Mouse (Mus musculus) CH12.LX (cell line): ENCODE data around the gene Lta. TPM values are rescaled to one million over a fixed set of nuclear protein-coding genes. Genes with fewer than 3 reads are reported as not detected.

Experiments used
- DNase-seq: peaks from one replicate; pipeline ENCODE4 v3.0.0-alpha.2; 2013; ENCODE audit errors: extremely low read depth
- H3K27ac ChIP-seq: 2 replicates; pipeline ENCODE4 v1.5.1; 2012; ENCODE audit warnings: low read depth, mild to moderate bottlenecking, control low read depth, moderate library complexity; ENCODE audit not compliant: insufficient read depth
- H3K27me3 ChIP-seq: replicated peaks from 2 replicates; pipeline ENCODE3; 2012; ENCODE audit warnings: inconsistent platforms
- H3K36me3 ChIP-seq, 2 experiments: replicated peaks in 1 of 2; 2 replicates each; pipeline versions ENCODE3 to v1.6.1; 2012; ENCODE audit warnings: inconsistent platforms in 1 of 2, low read length in 1 of 2, mild to moderate bottlenecking in 1 of 2, mixed read lengths in 1 of 2, moderate library complexity in 1 of 2; ENCODE audit not compliant: control insufficient read depth in 1 of 2, insufficient read depth in 1 of 2
- H3K4me1 ChIP-seq, 2 experiments: 2 replicates each; pipeline ENCODE4 v1.6.1; 2012; ENCODE audit warnings: inconsistent platforms in 1 of 2, moderate library complexity in 1 of 2; ENCODE audit not compliant: insufficient read depth in 2 of 2, control insufficient read depth in 1 of 2
- H3K4me2 ChIP-seq: 2 replicates; pipeline ENCODE4 v1.6.1; 2012; ENCODE audit warnings: low read depth, mild to moderate bottlenecking, control low read depth; ENCODE audit not compliant: poor library complexity, insufficient read depth, severe bottlenecking
- H3K4me3 ChIP-seq, 3 experiments: fragments of 150-350 bp in 1 of 3; sonication (generic) in 1 of 3; replicated peaks in 1 of 3; 2 replicates each; pipeline versions ENCODE3 to v1.5.1; 2011 to 2012; ENCODE audit warnings: low read depth in 2 of 3, low read length in 2 of 3, mild to moderate bottlenecking in 2 of 3, moderate library complexity in 2 of 3, control low read depth in 1 of 3, improper control_type of control experiment in 1 of 3, inconsistent platforms in 1 of 3, mixed read lengths in 1 of 3; ENCODE audit not compliant: poor library complexity in 1 of 3
- H3K79me2 ChIP-seq: replicated peaks from 2 replicates; pipeline ENCODE4 v1.6.1; 2012; ENCODE audit warnings: mild to moderate bottlenecking, moderate library complexity; ENCODE audit not compliant: control insufficient read depth, poor library complexity, insufficient read depth, severe bottlenecking; ENCODE audit errors: extremely low read depth
- H3K9ac ChIP-seq: 2 replicates; pipeline ENCODE4 v1.6.1; 2012; ENCODE audit warnings: low read depth, mild to moderate bottlenecking, control low read depth, moderate library complexity; ENCODE audit not compliant: insufficient read depth
- H3K9me3 ChIP-seq: replicated peaks from 2 replicates; pipeline ENCODE3; 2012; ENCODE audit warnings: low read length, inconsistent platforms, mixed read lengths
- BHLHE40 ChIP-seq: IDR thresholded peaks from 2 replicates; pipeline ENCODE4 v1.6.1; 2011; ENCODE audit warnings: mild to moderate bottlenecking, low read depth, low read length, improper control_type of control experiment
- CHD1 ChIP-seq: IDR thresholded peaks from 2 replicates; pipeline ENCODE4 v1.6.1; 2012; ENCODE audit warnings: low read depth, low read length, improper control_type of control experiment, inconsistent platforms
- CHD2 ChIP-seq: IDR thresholded peaks from 2 replicates; pipeline ENCODE4 v1.6.1; 2011; ENCODE audit warnings: low read length, improper control_type of control experiment
- CTCF ChIP-seq, 2 experiments: IDR thresholded peaks in 1 of 2; conservative IDR thresholded peaks in 1 of 2; 2 replicates each; pipeline ENCODE4 v1.5.1; 2011 to 2012; ENCODE audit warnings: low read depth in 2 of 2, low read length in 2 of 2, improper control_type of control experiment in 1 of 2, inconsistent platforms in 1 of 2, mild to moderate bottlenecking in 1 of 2, moderate library complexity in 1 of 2
- ELF1 ChIP-seq: IDR thresholded peaks from 2 replicates; pipeline ENCODE4 v1.6.1; 2014; ENCODE audit warnings: low read depth, mild to moderate bottlenecking, inconsistent platforms, low read length, improper control_type of control experiment
- EP300 ChIP-seq: IDR thresholded peaks from 2 replicates; pipeline ENCODE4 v1.6.1; 2011; ENCODE audit warnings: low read length, improper control_type of control experiment
- GABPA ChIP-seq: IDR thresholded peaks from 2 replicates; pipeline ENCODE4 v1.6.1; 2012; ENCODE audit warnings: low read depth, low read length, improper control_type of control experiment, inconsistent platforms; ENCODE audit not compliant: insufficient replicate concordance
- IRF4 ChIP-seq: IDR thresholded peaks from 2 replicates; pipeline ENCODE4 v1.6.1; 2014; ENCODE audit warnings: low read depth, mild to moderate bottlenecking, inconsistent platforms, low read length, improper control_type of control experiment
- JUN ChIP-seq: IDR thresholded peaks from 2 replicates; pipeline ENCODE4 v1.6.1; 2011; ENCODE audit warnings: low read depth, mild to moderate bottlenecking, low read length, improper control_type of control experiment, moderate library complexity; ENCODE audit not compliant: insufficient read depth
- JUND ChIP-seq: conservative IDR thresholded peaks from 2 replicates; pipeline ENCODE4 v1.6.1; 2011; ENCODE audit warnings: low read depth, low read length, improper control_type of control experiment
- MAFK ChIP-seq: IDR thresholded peaks from 2 replicates; pipeline ENCODE4 v1.6.1; 2011; ENCODE audit warnings: low read length, improper control_type of control experiment; ENCODE audit not compliant: insufficient replicate concordance
- MAX ChIP-seq: IDR thresholded peaks from 2 replicates; pipeline ENCODE4 v1.6.1; 2011; ENCODE audit warnings: low read length, improper control_type of control experiment
- MAZ ChIP-seq: IDR thresholded peaks from 2 replicates; pipeline ENCODE4 v1.6.1; 2012; ENCODE audit warnings: low read depth, mild to moderate bottlenecking, inconsistent platforms, low read length, improper control_type of control experiment, moderate library complexity
- MEF2A ChIP-seq: IDR thresholded peaks from 2 replicates; pipeline ENCODE4 v1.6.1; 2014; ENCODE audit warnings: low read depth, mild to moderate bottlenecking, inconsistent platforms, low read length, improper control_type of control experiment, borderline replicate concordance
- MXI1 ChIP-seq: IDR thresholded peaks from 2 replicates; pipeline ENCODE4 v1.6.1; 2011; ENCODE audit warnings: mild to moderate bottlenecking, low read depth, low read length, improper control_type of control experiment
- MYC ChIP-seq: IDR thresholded peaks from 2 replicates; pipeline ENCODE4 v1.6.1; 2011; ENCODE audit warnings: low read depth, mild to moderate bottlenecking, improper control_type of control experiment, low read length
- NELFE ChIP-seq: IDR thresholded peaks from 2 replicates; pipeline ENCODE4 v1.6.1; 2011; ENCODE audit warnings: low read depth, low read length, improper control_type of control experiment
- NRF1 ChIP-seq: IDR thresholded peaks from 2 replicates; pipeline ENCODE4 v1.6.1; 2014; ENCODE audit warnings: low read depth, mild to moderate bottlenecking, inconsistent platforms, low read length, improper control_type of control experiment, moderate library complexity
- PAX5 ChIP-seq: IDR thresholded peaks from 2 replicates; pipeline ENCODE4 v1.6.1; 2012; ENCODE audit warnings: low read length, inconsistent platforms, mixed read lengths
- POLR2A ChIP-seq: IDR thresholded peaks from 2 replicates; pipeline ENCODE4 v1.6.1; 2011; ENCODE audit warnings: low read depth, mild to moderate bottlenecking, improper control_type of control experiment, low read length
- POLR2AphosphoS2 ChIP-seq: IDR thresholded peaks from 2 replicates; pipeline ENCODE4 v1.6.1; 2011; ENCODE audit warnings: low read depth, low read length, improper control_type of control experiment
- RAD21 ChIP-seq: IDR thresholded peaks from 2 replicates; pipeline ENCODE4 v1.6.1; 2011; ENCODE audit warnings: low read depth, mild to moderate bottlenecking, low read length, improper control_type of control experiment, moderate library complexity
- RCOR1 ChIP-seq: conservative IDR thresholded peaks from 2 replicates; pipeline ENCODE4 v1.6.1; 2012; ENCODE audit warnings: low read depth, mild to moderate bottlenecking, inconsistent platforms, low read length, improper control_type of control experiment
- SIN3A ChIP-seq: IDR thresholded peaks from 2 replicates; pipeline ENCODE4 v1.6.1; 2012; ENCODE audit warnings: low read length, improper control_type of control experiment, inconsistent platforms
- SMC3 ChIP-seq: IDR thresholded peaks from 2 replicates; pipeline ENCODE4 v1.6.1; 2011; ENCODE audit warnings: low read depth, low read length, improper control_type of control experiment
- TBP ChIP-seq: conservative IDR thresholded peaks from 2 replicates; pipeline ENCODE4 v1.6.1; 2011; ENCODE audit warnings: low read depth, low read length, improper control_type of control experiment
- TCF12 ChIP-seq: IDR thresholded peaks from 2 replicates; pipeline ENCODE4 v1.6.1; 2014; ENCODE audit warnings: low read depth, mild to moderate bottlenecking, inconsistent platforms, low read length, improper control_type of control experiment
- UBTF ChIP-seq: IDR thresholded peaks from 2 replicates; pipeline ENCODE4 v1.6.1; 2012; ENCODE audit warnings: low read depth, mild to moderate bottlenecking, inconsistent platforms, low read length, improper control_type of control experiment, moderate library complexity
- USF1 ChIP-seq: IDR thresholded peaks from 2 replicates; pipeline ENCODE4 v1.6.1; 2014; ENCODE audit warnings: low read depth, mild to moderate bottlenecking, inconsistent platforms, low read length, improper control_type of control experiment
- USF2 ChIP-seq: conservative IDR thresholded peaks from 2 replicates; pipeline ENCODE4 v1.6.1; 2011; ENCODE audit warnings: low read depth, low read length, improper control_type of control experiment
- ZC3H11A ChIP-seq: IDR thresholded peaks from 2 replicates; pipeline ENCODE4 v1.6.1; 2012; ENCODE audit warnings: low read depth, mild to moderate bottlenecking, inconsistent platforms, low read length, improper control_type of control experiment
- ZKSCAN1 ChIP-seq: IDR thresholded peaks from 2 replicates; pipeline ENCODE4 v1.6.1; 2012; ENCODE audit warnings: low read depth, inconsistent platforms, low read length, improper control_type of control experiment, borderline replicate concordance
- ZNF384 ChIP-seq: IDR thresholded peaks from 2 replicates; pipeline ENCODE4 v1.6.1; 2012; ENCODE audit warnings: low read depth, low read length, improper control_type of control experiment, inconsistent platforms
- dilution Hi-C: fragments of 300-500 bp; cut with MboI; formaldehyde crosslinking; loops from 2 replicates; pipeline ENCODE4 v1.14.3; 2020; ENCODE audit warnings: low sequenced_read_pairs; ENCODE audit not compliant: extremely low pct_unique_long_range_greater_than_20kb, extremely low pct_ligation_motif_present
- in situ Hi-C: fragments of 300-500 bp; cut with MboI; formaldehyde crosslinking; loops from 3 replicates; pipeline ENCODE4 v1.14.3; 2019; ENCODE audit warnings: low sequenced_read_pairs, low pct_ligation_motif_present, low pct_unique_long_range_greater_than_20kb, mixed read lengths
- polyA plus RNA-seq: library from polyadenylated mRNA; unstranded; fragments of >175 nt; gene quantifications from 2 replicates; pipeline ENCODE4 v1.2.1, GENCODE M21; 2012; ENCODE audit warnings: low read depth; ENCODE audit not compliant: insufficient read length
- total RNA-seq, 2 experiments: library from RNA; depleted of rRNA; stranded (reverse); fragments of 300-350 nt in 1 of 2; fragments of >200 nt in 1 of 2; gene quantifications; 2 replicates each; pipeline ENCODE4 v1.2.3; 2012 to 2014

Gene Lta
- total and polyA plus RNA-seq, 3 experiments: 13.4 to 53.0 (median 19.6) TPM

DNA sequence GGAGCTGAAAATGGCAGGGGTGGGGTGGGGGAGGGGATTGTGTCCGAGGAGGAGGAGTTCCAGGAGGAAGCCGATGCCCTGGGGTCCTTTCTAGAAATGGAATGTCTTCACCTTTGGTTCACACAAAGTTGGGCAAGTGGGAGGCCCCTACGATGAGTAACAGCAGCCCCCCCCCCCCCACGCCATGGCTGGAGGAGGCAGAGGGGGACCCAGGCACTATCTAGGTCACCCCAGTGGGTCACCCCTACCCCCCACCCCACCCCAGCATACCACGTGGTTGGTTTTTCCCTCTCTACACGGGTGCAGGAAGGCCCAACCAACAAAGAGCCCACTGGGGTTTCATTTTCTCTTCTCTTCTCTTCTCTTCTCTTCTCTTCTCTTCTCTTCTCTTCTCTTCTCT is 8.0 kb downstream of the Lta start (continued):
- no peak for TF ChIP-seq MYC
- no peak for TF ChIP-seq EP300
- TF ChIP-seq SIN3A: no peak
- no peak for TF ChIP-seq ZC3H11A
- TF ChIP-seq MAX: peak; percentile 66; the same call in 1 of the 2 replicates
- no peak for TF ChIP-seq CTCF (conservative IDR thresholded peaks at IDR 0.05 in 1 of 2, IDR thresholded peaks at IDR 0.05 in 1 of 2; ENCODE audit: low read depth in 2 of 2, low read length in 2 of 2)
- TF ChIP-seq CHD2: peak; percentile 78
- TF ChIP-seq JUN: no peak
- TF ChIP-seq BHLHE40: peak; percentile 45
- no peak for TF ChIP-seq UBTF
- TF ChIP-seq ELF1: no peak
- TF ChIP-seq MXI1: no peak

DNA sequence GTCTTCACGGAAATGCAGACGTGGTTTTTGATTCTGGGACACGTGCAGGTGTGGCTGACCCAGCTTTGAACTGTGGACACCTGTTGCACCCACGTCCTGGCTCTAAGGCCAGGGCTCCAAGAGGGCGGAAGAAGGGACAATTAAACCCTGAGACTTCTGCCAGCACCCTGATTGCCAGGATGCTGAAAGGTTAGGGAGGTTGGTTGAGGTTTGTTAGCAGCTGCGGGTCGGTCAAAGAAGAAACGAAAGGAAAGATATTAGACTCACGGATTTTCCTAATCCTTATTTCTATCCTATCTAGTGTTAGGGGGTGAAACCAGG is 8.9 kb downstream of the Lta start:
- TF ChIP-seq CHD2 (no peak), MAZ (no peak), USF1 (no peak), ELF1 (0 out of 2 replicates have a peak, but pooled peaks have one; percentile 34), GABPA (no peak), RAD21 (no peak), MYC (no peak), ZC3H11A (no peak), UBTF (no peak), NRF1 (no peak), ZKSCAN1 (no peak), SMC3 (no peak), CTCF (conservative IDR thresholded peaks at IDR 0.05 in 1 of 2, IDR thresholded peaks at IDR 0.05 in 1 of 2; ENCODE audit: low read depth in 2 of 2, low read length in 2 of 2) (no peak), CHD1 (no peak), MAFK (no peak), MEF2A (no peak), POLR2AphosphoS2 (no peak), POLR2A (no peak), SIN3A (0 out of 2 replicates have a peak, but pooled peaks have one; percentile 26), MAX (no peak), PAX5 (no peak), JUND (no peak), USF2 (no peak), JUN (no peak), MXI1 (no peak; the same call in 1 of the 2 replicates), IRF4 (peak; percentile 43; the same call in 1 of the 2 replicates), TCF12 (0 out of 2 replicates have a peak, but pooled peaks have one; percentile 11), EP300 (no peak), TBP (no peak), NELFE (0 out of 2 replicates have a peak, but pooled peaks have one; percentile 2), ZNF384 (no peak), RCOR1 (no peak), BHLHE40 (peak; percentile 85)
- dilution Hi-C loops (no loop called here), in situ Hi-C loops (no loop called here)
- peaks cover 23% of the 10 kb centered on the region for H3K79me2 ChIP-seq
- peak overlapping the region; percentile 71 for H3K9ac ChIP-seq
- no peaks in the 10 kb centered on the region for H3K9me3 ChIP-seq
- peak overlapping the region; percentile 92 for H3K4me2 ChIP-seq
- peak overlapping the region; percentile 60 to 80 (median 78) for H3K4me3 ChIP-seq
- H3K27ac ChIP-seq: peak overlapping the region; percentile 96
- H3K27me3 ChIP-seq: no peaks in the 10 kb centered on the region
- DNase-seq: no peak
- H3K36me3 ChIP-seq: peaks cover 3 to 15% of the 10 kb centered on the region in 2 experiments
- peaks cover 21 to 43% of the 10 kb centered on the region in 2 experiments for H3K4me1 ChIP-seq
